Mouse (Mus musculus): ENCODE measurements around the gene Prickle1.

DNA sequence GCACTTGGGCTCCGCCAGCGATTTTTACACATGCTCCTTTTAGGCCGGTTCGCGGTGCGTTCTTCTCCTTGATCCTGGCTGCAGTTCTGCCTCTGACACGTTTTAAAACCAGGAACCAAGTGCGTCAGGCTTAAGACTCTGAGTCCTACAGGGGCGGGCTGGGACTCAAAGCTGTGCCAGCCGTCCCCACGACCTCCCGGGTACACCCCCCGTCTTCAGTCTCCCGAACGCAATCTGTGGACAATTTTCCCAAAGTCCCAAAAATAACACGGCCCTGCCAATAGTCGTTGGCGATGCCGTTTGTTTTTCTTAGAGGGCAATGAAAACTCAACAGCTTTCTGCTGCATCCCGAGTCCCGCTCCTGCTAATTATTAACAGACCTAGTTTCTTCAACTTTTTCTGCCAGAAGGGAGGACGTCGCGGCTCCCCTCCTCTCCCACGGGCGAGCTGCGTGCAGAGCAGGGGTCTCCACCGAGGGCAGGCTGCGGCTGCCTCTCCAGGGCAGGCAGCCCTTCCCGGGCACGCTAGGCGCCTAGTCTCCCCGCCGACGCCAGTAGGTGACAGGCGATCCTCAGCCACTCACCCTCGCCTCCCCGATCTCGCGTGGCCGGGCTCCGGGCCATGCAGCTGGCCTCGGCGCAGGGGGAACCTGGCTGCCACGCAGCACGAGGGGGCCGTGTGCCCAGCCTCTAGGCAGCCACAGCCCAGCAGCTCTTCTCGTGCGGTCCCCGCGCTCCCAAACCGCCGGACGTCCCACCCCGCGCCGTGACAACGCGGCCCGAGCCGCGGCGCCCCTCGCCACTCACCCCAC, 598 bp downstream of the Prickle1 start:
- TF ChIP-seq CTCF (IDR thresholded peaks at IDR 0.05; ENCODE audit: borderline replicate concordance, insufficient read depth, low read depth, low read length) (no peak), POLR2A (IDR thresholded peaks at IDR 0.05; ENCODE audit: borderline replicate concordance, insufficient read depth, low read length) (no peak)

All from cerebellum, adult 2 months (tissue).